ENCODE assay signal across 8 mouse cellular contexts in genomic region chr11:33931836-33932385, GRCm38 (mm10). TPM values are rescaled to one million over a fixed set of nuclear protein-coding genes. Genes with fewer than 3 reads are reported as not detected.
A peak's percentile ranks its signal among the peaks of the same experiment; 100 is the strongest.
DNase-seq lines count a peak whose midpoint lies in the region; ATAC-seq and TF ChIP-seq lines count a peak whose summit lies in the region.

No protein-coding gene starts in this region.

- no peak for TF ChIP-seq EP300 in CH12.LX (IDR thresholded peaks at IDR 0.05; ENCODE audit: low read length)
- no peak for TF ChIP-seq EP300 in liver, embryonic 14.5 days (IDR thresholded peaks at IDR 0.05; ENCODE audit: low read depth)

- peak overlapping the region; percentile 2 for H3K9ac ChIP-seq in CH12.LX (ENCODE audit: insufficient read depth, low read depth)
- H3K9ac ChIP-seq in liver, embryonic 14.5 days (replicated peaks) = no peak overlapping the region

- WGBS in liver, embryonic 14.5 days (ENCODE audit: insufficient replicate concordance) = 11% methylated on average over 10 of the region's 10 CpGs

- H3K79me2 ChIP-seq in CH12.LX (replicated peaks; ENCODE audit: control insufficient read depth, extremely low read depth, insufficient read depth, poor library complexity, severe bottlenecking) = no peaks in the 10 kb centered on the region

- dilution Hi-C loops in CH12.LX (cut with MboI; ENCODE audit: extremely low pct_ligation_motif_present, extremely low pct_unique_long_range_greater_than_20kb, low sequenced_read_pairs) = no loop called here

- peak overlapping the region; percentile 70 for H3K4me2 ChIP-seq in CH12.LX (ENCODE audit: insufficient read depth, low read depth, poor library complexity, severe bottlenecking)
- peak overlapping the region; percentile 11; the same call in 1 of the 2 replicates for H3K4me2 ChIP-seq in liver, embryonic 14.5 days (ENCODE audit: low read depth)

- TF ChIP-seq CTCF in CH12.LX (conservative IDR thresholded peaks at IDR 0.05 in 1 of 2, IDR thresholded peaks at IDR 0.05 in 1 of 2; ENCODE audit: low read depth in 2 of 2, low read length in 2 of 2) = no peak
- TF ChIP-seq CTCF in liver, embryonic 14.5 days (IDR thresholded peaks at IDR 0.05; ENCODE audit: low read depth) = no peak

- TF ChIP-seq RAD21 in CH12.LX (IDR thresholded peaks at IDR 0.05; ENCODE audit: low read depth, low read length) = no peak

- no peaks in the 10 kb centered on the region for H3K9me3 ChIP-seq in CH12.LX (replicated peaks; ENCODE audit: low read length)
- H3K9me3 ChIP-seq in liver, embryonic 14.5 days (ENCODE audit: control insufficient read depth, low read length) = no peaks in the 10 kb centered on the region

- H3K27me3 ChIP-seq in CH12.LX (replicated peaks) = peaks cover 5% of the 10 kb centered on the region
- no peaks in the 10 kb centered on the region for H3K27me3 ChIP-seq in liver, embryonic 14.5 days (ENCODE audit: control insufficient read depth, insufficient read depth, low read length)

- in situ Hi-C loops in CH12.LX (cut with MboI; ENCODE audit: low pct_ligation_motif_present, low pct_unique_long_range_greater_than_20kb, low sequenced_read_pairs) = no loop called here

- no peaks in the 10 kb centered on the region for H3K36me3 ChIP-seq in CH12.LX (replicated peaks in 1 of 2; ENCODE audit: control insufficient read depth in 1 of 2, insufficient read depth in 1 of 2, low read length in 1 of 2)
- H3K36me3 ChIP-seq in liver, embryonic 14.5 days (replicated peaks; ENCODE audit: control insufficient read depth, insufficient read depth, low read depth) = no peaks in the 10 kb centered on the region

- peak; percentile 85 for DNase-seq in A20 (ENCODE audit: low read depth, low spot score)
- DNase-seq in CH12.LX (ENCODE audit: extremely low read depth) = peak; percentile 91
- DNase-seq in liver, embryonic 14.5 days (ENCODE audit: low read depth in 3 of 3, low spot score in 3 of 3) = peak in 1 of 3 experiments; percentile 29
- peak; percentile 51 for DNase-seq in retina, embryonic 14.5 days (ENCODE audit: low spot score)
- DNase-seq in layer of hippocampus, adult 8-10 months (ENCODE audit: low spot score in 2 of 2) = no peak
- DNase-seq in left cerebral cortex, adult 11 months (ENCODE audit: low spot score) = no peak
- no peak for DNase-seq in right cerebral cortex, adult 18-20 months

- no peak overlapping the region for H3K27ac ChIP-seq in CH12.LX (ENCODE audit: insufficient read depth, low read depth)
- H3K27ac ChIP-seq in liver, embryonic 14.5 days = no peak overlapping the region

- peaks cover 16 to 25% of the 10 kb centered on the region in 2 experiments for H3K4me1 ChIP-seq in CH12.LX (ENCODE audit: control insufficient read depth in 1 of 2, insufficient read depth in 2 of 2)
- H3K4me1 ChIP-seq in liver, embryonic 14.5 days (replicated peaks; ENCODE audit: control insufficient read depth in 2 of 2, insufficient read depth in 2 of 2, low read length in 1 of 2) = peaks cover 0 to 6% of the 10 kb centered on the region in 2 experiments; a peak in 2 of 4 replicates

- no peak for TF ChIP-seq POLR2A in CH12.LX (IDR thresholded peaks at IDR 0.05; ENCODE audit: low read depth, low read length)

- peak overlapping the region in 1 of 3 experiments; percentile 34 for H3K4me3 ChIP-seq in CH12.LX (replicated peaks in 1 of 3; ENCODE audit: low read depth in 2 of 3, low read length in 2 of 3, poor library complexity in 1 of 3)
- H3K4me3 ChIP-seq in liver, embryonic 14.5 days (ENCODE audit: insufficient read depth in 1 of 2, low read depth in 2 of 2, low read length in 2 of 2) = no peak overlapping the region

- ATAC-seq in granulocyte monocyte progenitor cell, adult 5-6 weeks (replicated peaks; ENCODE audit: poor library complexity, severe bottlenecking) = peak; percentile 69
- no peak; the same call in 1 of the 2 replicates for ATAC-seq in liver, embryonic 14.5 days (ENCODE audit: insufficient read depth)

TF ChIP-seq in CH12.LX, 34 proteins besides CTCF, POLR2A, EP300 and RAD21:
- TF ChIP-seq MAX (IDR thresholded peaks at IDR 0.05; ENCODE audit: low read length) (no peak), PAX5 (IDR thresholded peaks at IDR 0.05; ENCODE audit: low read length) (no peak), TBP (conservative IDR thresholded peaks at IDR 0.05; ENCODE audit: low read depth, low read length) (no peak), ZC3H11A (IDR thresholded peaks at IDR 0.05; ENCODE audit: low read depth, low read length) (no peak), ZNF384 (IDR thresholded peaks at IDR 0.05; ENCODE audit: low read depth, low read length) (no peak), E2F4 (IDR thresholded peaks at IDR 0.05; ENCODE audit: insufficient replicate concordance, low read depth, low read length) (no peak), RCOR1 (conservative IDR thresholded peaks at IDR 0.05; ENCODE audit: low read depth, low read length) (no peak), ZMIZ1 (IDR thresholded peaks at IDR 0.05; ENCODE audit: low read depth, low read length) (0 out of 2 replicates have a peak, but pooled peaks have one; percentile 10), HCFC1 (IDR thresholded peaks at IDR 0.05; ENCODE audit: low read depth, low read length) (no peak), CHD2 (IDR thresholded peaks at IDR 0.05; ENCODE audit: low read length) (peak; percentile 44; the same call in 1 of the 2 replicates), MAFK (IDR thresholded peaks at IDR 0.05; ENCODE audit: insufficient replicate concordance, low read length) (no peak), JUND (conservative IDR thresholded peaks at IDR 0.05; ENCODE audit: low read depth, low read length) (no peak), SIN3A (IDR thresholded peaks at IDR 0.05; ENCODE audit: low read length) (no peak), USF1 (IDR thresholded peaks at IDR 0.05; ENCODE audit: low read depth, low read length) (no peak), KAT2A (IDR thresholded peaks at IDR 0.05; ENCODE audit: insufficient replicate concordance, low read length) (no peak), IRF4 (IDR thresholded peaks at IDR 0.05; ENCODE audit: low read depth, low read length) (no peak), USF2 (conservative IDR thresholded peaks at IDR 0.05; ENCODE audit: low read depth, low read length) (no peak)

RNA-seq across cellular contexts. Expression of gene Kcnmb1, which starts 30.9 kb away (rescaled TPM):
- total RNA-seq in CH12.LX (2012; rRNA removed) (0.04 TPM in 1 of 2 replicates, not detected in the other), CH12.LX (2014; rRNA removed) (0.09 TPM in 1 of 2 replicates, not detected in the other)
- 0.33 and 0.49 TPM in 2 replicates for polyA plus RNA-seq in CH12.LX (2012; ENCODE audit: insufficient read length, low read depth)
- total RNA-seq in granulocyte monocyte progenitor cell, adult 5-6 weeks (2014; fragmentation: Nextera tagmentation) = not detected in 2 replicates
- not detected in 2 replicates for total RNA-seq in granulocyte monocyte progenitor cell, adult 5-6 weeks (2017)
- polyA plus RNA-seq in liver, embryonic 14.5 days (2012; rRNA removed) = 0.03 TPM in 2 replicates
- polyA plus RNA-seq in liver, embryonic 14.5 days (2014; fragmentation: Nextera tagmentation; extraction: Ambion mirVana) = 0.08 TPM in 1 of 2 replicates, not detected in the other
- under 1 TPM; 0.40 to 0.47 (median 0.44) TPM for total RNA-seq in layer of hippocampus, adult 8-10 months (2022)

Comparison
In these comparisons a context has a peak if more than half of its experiments do, and no peak if none do; other contexts are left out.
1. DNase-seq: peak in A20 (single experiment), CH12.LX (single experiment) and retina, embryonic 14.5 days (single experiment); none in layer of hippocampus, adult 8-10 months (0 of 2), left cerebral cortex, adult 11 months (single experiment) and right cerebral cortex, adult 18-20 months (single experiment).